Mouse (Mus musculus): Measurements from ENCODE around the gene Adck2. TPM values are rescaled to one million over a fixed set of nuclear protein-coding genes. Genes with fewer than 3 reads are reported as not detected.

Adck2 gene
- polyA plus RNA-seq (2012; rRNA removed): 20.5 and 22.7 TPM in 2 replicates

DNA sequence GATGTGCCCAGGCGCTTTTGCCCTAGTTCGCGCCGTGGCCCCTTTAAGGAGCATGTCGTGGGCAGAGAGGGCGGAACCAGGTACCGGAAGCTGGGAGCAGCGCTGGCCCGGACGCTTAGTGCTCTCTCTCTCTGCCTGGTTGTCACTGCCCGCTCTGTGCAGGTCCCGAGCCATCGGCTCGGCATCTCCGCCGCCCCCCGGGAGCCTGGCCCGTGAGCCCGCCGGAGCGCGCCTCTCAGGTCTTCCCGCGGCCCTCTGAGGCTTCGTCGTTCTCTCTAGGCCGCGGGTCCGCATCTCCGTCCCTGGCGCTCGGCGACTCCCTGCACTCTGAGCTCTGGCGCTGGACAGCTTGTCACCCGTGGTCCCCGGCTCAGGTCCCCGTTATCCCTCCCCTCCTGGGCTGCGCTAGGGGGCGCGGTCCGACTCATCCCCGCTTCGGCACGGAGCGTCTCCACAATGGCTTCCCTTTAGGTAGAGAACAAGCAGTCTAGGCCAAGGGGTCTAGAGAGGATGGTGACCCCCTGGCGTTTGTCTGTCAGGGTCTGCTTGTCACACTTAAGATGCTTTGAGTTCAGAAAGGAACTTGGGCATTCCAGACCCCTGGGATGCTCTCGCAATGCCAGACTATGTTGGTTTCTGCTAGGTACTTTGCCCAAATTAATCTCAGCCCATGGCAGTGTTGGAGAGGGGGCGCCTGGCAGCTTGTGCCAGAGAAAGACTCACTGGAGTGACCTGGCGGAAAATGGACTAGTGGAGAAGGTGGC lies at the start of gene Adck2:
Gene Adck2 (plus strand): TSS at position 83 of the 764 bp plus-strand sequence.
- peak in 1 of 2 experiments; percentile 85 for DNase-seq (ENCODE audit: extremely low spot score in 1 of 2, low spot score in 1 of 2)

DNA sequence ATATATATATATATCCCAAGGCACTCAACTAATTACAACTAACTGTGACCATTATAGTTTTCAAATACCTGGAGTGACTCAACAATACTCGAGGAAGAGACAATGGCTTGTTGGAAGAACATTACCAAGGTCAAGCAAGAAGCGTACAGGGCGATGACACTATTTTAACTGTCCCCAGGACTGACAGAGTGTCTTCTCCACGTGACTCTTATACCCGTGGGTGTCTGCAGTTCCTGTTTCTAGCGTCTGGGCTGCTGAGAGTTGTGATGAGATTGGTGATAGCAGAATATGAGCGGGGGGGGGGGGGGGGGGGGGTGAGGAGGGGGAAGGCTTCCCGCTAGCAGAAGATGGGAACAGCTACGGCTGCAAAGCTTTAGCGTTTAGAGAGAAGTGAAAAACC lies 46.9 kb upstream of the Adck2 start:
- no peak for DNase-seq (ENCODE audit: extremely low spot score in 1 of 2, low spot score in 1 of 2)

DNA sequence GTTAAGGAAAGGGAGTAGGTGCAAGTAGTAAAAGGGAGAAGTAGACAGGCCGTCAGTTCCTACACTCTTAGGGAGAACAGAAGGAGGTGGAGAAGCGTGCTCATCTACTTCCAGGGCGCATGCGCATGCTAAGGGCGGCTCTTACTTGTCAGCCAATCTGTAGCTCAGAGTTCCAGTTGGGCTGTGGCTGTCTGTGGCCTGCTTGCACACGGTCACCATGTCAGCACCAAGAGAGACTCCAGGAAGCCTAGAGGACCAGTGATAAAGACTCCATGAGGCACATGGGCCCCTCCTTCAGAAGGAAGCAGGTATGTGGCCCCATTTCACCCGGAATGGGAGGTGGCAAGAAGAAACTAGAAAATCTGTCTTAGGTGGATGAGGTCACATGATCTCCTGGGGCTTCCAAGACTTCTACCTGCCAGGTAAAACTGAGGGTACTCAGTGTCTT lies 46.3 kb upstream of the Adck2 start:
- peak in 1 of 2 experiments; percentile 54 for DNase-seq (ENCODE audit: extremely low spot score in 1 of 2, low spot score in 1 of 2)

DNA sequence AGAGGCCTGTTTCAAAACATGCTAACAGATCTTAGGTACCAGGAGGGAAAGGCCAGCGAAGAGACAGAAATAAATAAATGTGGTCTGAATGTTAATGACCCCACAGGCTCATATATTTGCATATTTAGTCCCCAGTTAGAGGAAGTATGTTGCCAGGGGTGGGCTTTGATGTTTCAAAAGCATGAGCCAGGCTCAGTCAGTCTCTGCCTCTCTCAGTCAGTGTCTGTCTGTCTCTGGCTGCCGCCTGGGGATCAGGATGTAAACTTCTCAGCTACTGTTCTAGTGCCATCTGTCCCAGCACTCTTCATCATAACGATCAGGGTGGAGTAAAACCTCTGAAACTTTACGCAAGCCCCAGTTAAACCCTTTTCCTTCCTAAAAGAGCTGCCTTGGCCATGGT lies 45.9 kb upstream of the Adck2 start:
- DNase-seq (ENCODE audit: extremely low spot score in 1 of 2, low spot score in 1 of 2): no peak

DNA sequence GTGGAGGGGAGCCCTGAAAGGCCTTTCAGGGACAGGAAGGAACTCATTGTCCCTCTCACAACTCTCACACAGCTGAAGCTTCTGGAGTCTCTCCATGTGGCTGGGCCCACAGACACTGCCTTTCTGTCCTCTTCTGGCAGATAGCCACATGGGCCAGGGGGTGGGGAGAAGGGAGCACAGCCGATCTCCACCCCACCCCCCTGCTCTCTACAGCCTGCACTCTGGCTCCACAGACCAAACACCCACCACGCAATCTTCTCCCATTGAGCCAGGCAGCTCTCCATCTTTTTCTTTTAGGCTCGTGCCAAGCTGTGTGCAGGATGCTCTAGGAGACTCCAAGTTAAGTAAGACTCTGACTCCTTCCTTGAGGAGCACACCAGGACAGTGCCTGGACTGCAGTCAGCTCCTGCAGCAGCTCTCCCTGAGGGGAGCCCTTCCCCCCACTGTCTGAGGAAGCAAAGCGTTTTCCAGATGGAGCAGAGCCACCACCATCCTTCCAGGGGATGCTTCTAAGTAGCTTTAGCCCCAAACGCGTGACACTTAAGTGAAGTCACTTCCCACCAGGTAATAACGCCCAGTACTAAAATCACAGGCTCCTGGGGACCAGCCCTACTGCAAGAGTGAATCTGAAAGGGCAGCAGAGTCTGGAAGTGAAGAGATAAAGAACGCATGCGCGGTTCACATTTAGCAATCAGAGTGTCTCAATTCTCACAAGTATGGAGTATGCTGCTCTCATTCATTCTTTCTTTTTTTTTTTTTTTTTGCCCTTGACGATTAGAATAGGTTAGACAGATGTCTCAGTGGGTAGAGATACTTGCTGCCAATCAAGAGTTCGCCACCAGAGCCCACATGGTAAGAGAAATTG lies 44.8 kb upstream of the Adck2 start:
- DNase-seq (ENCODE audit: extremely low spot score in 1 of 2, low spot score in 1 of 2): peak; percentile 62 to 75

DNA sequence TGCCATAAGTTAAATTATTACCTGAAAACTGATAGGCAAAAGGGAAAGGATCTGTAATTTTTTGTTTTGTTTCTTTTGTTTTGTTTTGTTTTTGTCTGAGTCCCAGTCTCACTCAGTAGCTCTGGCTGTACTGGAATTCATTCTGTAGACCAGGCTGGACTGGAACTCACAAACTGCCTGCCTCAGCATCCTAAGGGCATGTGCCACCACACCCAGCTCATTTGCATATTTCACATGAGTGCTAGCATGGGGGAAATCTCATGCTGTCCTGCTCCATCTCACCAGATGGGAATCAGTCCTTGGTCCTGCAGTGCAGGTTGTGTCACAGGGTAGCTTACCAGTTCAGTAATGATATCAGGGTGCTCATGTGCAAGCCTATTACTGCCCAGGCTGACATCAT lies 38.7 kb upstream of the Adck2 start:
- no peak for DNase-seq (ENCODE audit: extremely low spot score in 1 of 2, low spot score in 1 of 2)

DNA sequence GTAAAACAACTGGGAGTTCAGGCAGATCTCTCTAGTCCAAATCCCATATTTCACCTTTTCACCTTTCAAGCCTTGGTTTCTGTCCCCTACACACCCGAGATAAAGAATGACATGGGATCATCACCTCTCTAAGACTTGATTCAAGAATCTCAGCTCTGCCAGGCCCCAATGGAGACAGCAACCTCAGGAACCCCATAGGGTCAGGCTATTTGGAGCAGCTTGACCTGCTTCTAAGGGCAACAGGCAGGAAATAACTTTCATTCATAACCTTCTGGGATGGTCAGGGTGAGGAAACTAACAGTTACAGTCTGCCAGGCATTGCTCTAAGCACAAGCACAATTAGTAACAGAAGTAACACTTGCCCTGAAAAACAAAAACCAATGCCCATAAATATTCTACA lies 37.1 kb upstream of the Adck2 start:
- DNase-seq (ENCODE audit: extremely low spot score in 1 of 2, low spot score in 1 of 2): no peak

DNA sequence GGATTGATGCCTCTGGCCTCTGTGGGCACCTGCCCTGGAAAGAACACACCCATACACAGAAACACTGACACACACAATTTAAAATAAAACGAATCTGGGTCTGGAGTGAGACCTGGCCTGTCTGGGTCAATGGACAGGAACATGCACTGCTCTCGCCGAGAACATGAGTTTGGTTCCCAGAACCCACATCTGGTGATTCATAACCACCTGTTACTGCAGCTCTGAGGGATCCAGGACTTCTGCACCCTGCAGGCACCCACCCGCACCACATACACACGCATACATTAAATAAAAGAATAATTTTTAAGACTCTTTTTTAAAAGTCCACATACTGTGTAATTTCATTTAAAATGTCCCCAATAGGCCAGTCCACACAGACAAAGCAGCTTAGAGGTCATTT lies 36.4 kb upstream of the Adck2 start:
- DNase-seq (ENCODE audit: extremely low spot score in 1 of 2, low spot score in 1 of 2): no peak

DNA sequence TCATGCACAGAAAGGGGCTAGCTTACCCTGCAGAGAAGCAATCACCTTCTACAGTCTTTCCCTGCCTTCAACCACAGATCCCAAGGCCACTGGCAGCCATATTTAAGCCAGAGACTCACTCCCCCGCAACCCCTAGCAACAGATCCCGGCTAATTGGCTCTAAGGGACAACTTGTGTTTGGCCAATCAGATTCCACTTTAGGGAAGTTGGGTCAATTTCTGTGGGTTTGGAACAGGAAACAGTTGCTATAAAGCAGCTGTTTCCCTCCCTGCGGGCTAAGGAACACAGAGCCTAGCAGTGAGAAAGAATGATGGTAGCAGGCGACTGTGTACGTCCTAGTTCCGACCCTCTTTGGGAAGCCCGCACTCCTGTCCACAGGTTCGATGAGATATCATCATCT lies 35.4 kb upstream of the Adck2 start:
- no peak for DNase-seq (ENCODE audit: extremely low spot score in 1 of 2, low spot score in 1 of 2)

DNA sequence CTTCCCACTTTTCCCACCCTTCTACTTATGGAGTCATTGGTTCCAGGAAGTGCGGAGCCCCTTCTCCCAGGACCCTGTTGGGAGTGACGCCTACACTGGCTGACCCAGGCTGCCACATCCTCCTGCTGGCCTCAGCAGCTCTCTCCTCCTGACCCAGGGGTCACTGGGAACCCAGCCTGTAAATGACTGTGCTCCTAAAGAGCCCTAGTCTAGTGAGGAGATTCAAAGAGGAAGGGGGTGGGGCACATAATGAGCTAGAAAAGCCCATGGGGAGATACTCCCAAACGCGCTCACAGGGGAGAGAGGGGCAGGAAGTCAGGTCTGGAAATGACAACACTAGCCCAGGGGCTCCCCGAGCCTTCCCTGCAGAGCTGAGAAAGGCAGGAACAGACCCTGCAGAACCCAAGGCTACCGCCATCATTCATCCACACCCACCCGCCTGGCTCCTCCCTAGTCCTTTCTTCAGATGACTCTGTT lies 34.0 kb upstream of the Adck2 start:
- no peak for DNase-seq (ENCODE audit: extremely low spot score in 1 of 2, low spot score in 1 of 2)

DNA sequence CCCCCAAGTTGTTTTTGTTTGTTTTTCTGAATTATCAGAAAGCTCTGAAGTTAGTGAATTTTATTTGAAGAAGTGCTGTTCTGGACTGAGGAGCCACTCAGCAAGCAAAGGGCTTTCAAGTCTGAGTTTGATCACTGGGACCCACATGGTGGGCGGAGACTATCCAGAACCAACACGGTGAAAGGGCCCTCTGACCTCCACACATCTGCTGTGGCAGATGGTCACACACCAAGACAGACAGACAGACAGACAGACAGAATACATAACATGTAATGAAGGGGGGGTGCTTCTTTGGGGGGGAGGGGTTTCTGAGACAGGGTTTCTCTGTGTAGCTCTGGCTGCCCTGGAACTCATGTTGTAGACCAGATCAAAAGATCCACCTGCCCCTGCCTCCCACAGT lies 33.1 kb upstream of the Adck2 start:
- DNase-seq (ENCODE audit: extremely low spot score in 1 of 2, low spot score in 1 of 2): no peak

DNA sequence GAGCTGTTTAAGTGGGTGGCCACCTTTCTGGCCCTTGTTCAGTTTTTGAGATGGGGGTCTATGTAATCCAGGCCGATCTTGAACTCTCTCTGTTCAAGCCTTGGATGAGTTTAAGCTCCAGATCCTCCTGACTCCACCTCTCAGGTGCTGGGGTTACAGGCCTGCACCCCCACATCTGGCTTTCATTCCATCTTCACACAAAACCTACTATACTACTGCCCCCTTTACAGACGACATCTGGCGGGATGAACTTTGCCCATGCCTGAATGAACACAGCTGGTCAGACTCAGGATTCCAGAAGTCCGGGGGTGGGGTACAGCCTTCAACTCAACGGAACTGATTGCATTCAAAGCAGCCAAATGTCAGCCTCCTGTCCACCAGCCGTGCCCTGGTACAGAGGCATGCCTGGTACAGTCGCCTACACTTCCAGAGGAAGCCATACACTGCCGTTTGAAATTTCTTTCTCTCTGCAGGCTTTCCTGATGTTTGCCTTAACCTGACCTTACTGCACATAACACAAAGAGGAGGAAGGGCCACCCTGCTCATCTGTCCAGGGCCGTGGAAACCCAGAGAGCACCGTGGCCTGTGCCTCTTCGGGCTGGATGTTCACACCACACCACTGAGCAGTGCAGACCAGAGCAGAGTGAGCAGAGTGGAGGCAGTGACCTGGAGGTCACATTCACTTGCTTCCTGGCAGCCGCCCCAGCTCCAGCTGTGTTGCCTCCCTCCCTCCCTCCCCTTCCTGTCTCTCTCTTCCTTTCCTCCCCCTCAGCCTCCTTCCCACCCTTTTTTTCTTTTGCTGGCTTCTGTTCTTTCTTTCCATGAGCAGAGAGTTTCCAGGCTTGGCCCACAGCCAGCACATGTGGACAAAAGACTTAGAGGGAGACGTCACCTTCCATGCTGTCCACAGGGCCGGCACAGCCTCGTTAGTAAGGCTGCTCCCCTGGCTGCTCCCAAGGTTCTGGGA lies 30.8 kb upstream of the Adck2 start:
- DNase-seq (ENCODE audit: extremely low spot score in 1 of 2, low spot score in 1 of 2): peak in 1 of 2 experiments; percentile 65

DNA sequence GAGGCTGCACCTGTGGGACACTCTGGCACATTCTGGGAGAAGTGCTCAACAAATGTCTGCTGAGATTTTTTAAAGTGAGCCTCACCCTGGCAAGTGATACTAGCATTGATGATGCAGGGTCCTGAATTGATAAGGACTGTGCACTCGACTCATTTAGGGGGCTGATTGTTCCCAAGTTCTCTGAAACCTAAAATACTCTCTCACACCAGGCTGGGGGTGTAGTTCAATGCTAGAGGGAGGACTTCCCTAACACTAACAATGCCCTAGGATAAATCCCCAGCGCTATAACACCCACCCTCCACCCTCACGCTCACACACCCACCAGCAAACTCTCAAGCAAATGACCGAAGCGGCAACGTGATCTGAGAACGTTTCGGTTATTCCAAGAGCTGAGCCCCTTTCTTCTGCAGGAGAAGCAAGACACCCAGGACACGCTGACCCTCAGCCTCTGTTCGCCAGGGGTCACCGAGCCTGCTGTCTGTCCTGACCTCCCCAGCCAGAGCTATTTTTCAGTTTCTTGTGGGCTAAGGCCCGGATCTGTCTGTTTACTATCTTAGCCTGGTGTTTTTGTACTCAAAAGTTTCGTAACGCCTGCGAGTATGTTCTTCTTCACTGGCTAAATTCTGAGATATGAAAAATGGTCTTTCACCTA lies 29.8 kb upstream of the Adck2 start:
- DNase-seq (ENCODE audit: extremely low spot score in 1 of 2, low spot score in 1 of 2): no peak

DNA sequence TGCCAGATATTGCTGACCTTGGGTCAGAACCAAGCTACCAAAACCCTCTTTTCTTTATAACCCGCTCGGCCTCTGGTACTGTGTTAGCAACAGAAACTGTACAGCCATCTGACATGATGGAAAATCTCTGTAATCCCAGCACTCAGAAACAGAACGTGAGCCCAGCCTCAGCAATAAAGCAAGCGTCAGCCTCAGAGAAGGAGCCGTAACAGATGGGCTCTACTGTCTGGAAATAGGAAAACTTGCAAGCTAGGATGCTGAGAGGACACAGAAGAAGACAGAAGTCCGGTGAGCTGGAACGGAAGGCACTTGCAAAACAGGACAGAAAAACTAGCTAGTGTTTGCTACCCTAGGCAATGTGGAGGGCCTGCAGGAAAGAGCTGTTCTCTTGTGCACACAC lies 28.2 kb upstream of the Adck2 start:
- DNase-seq (ENCODE audit: extremely low spot score in 1 of 2, low spot score in 1 of 2): no peak

DNA sequence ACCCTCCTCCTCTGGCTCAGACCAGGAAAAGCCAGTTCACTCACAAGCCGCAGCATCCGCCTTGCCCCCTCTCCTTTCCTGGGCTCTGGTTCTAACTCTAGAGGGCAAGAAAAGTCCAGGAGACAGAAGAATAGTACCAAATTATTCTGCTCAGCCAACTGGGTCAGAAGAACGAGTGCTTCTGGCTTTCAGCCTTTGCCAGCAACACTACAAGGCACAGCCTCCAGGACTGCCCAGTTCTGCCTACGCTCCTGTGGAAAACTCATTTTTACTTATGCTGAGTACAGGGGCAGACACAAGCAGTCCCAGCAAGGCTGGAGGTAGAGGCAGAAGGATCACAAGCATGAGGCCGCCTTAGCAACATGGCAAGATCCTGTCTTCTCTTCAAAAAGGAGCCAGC lies 25.6 kb upstream of the Adck2 start:
- DNase-seq (ENCODE audit: extremely low spot score in 1 of 2, low spot score in 1 of 2): no peak

DNA sequence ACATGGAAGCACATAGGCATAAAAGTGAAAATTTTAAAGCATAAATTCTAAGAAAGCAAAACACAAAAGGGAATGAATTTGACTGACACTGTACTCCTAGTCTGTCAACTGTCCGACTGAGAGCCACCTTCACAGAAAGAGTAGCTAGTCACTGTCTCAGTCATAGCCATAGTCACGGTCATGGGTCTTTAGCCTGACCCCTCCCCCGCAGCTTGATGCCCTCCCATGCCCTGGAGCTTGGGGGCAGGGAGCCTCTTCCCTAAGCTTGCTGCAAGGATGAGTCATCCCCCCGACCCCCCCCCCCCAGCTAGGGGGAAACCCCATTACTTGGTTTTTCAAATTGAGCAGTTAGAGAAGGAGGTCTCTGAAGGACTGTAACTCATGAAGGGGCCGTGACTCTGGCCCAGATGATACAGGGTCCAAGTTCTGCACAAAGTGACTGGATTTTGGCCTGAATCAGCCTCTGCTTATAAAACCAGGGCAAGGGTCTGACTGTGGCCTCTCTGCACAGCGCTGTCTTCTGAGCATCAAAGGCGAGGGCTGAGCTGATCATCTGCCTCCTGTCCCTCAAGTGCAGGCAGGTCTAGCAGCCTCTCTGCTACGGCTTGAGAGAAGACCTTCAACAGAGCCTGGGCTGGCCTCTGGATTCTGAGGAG lies 21.6 kb upstream of the Adck2 start:
- no peak for DNase-seq (ENCODE audit: extremely low spot score in 1 of 2, low spot score in 1 of 2)

DNA sequence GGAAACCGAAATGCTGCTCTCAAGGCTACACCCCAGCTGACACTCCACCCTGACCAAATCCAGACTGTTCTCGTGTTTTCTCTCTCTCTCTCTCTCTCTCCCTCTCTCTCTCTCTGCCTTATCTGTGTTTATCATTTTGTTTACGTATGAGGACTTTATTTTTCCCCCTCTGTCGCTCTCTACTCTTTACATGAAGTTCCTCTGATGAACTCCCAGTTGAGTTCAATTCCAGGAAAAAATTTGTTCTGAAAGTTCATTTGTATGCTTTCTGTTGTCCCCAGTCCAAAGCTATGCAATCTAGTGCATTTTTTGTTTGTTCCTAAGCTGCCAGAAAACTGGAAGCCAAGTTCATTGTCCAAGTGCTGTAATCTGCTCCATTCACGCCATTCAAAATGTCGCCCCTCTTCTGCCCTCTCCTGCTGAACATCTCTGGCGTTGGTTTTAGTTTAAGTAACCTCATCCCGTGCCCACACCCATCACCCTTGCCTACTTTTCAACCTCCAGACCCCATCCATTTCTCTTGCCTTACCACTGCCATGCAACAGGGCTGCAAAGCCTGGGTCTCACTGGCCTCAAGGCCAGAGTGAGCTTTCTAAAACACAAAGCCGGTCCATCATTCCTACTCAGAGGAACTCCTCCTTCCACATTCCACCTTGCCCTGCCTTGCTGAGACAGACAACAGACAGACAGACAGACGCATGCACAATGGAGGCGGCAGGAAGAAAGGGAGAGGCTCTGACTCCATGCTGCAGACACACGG lies 18.6 kb upstream of the Adck2 start:
- DNase-seq (ENCODE audit: extremely low spot score in 1 of 2, low spot score in 1 of 2): no peak

DNA sequence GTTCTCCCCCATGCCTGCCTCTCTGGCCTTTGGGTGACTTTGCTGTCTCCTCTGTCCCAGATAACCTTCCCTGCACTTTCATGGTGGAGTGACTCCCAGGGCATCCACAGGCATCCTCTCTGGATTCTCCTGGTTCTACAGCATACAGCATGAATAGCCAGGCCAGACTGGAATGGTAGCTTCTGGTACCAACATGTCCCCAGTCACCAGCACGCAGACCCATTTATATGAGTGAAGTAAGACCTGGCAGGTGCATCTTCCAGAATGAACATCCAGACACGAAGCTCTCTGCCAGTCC lies 18.1 kb upstream of the Adck2 start:
- no peak for DNase-seq (ENCODE audit: extremely low spot score in 1 of 2, low spot score in 1 of 2)
